Mouse (Mus musculus): ENCODE data around the gene Mtmr12. TPM values are rescaled to one million over a fixed set of nuclear protein-coding genes. Genes with fewer than 3 reads are reported as not detected.

The Mtmr12 gene
- total RNA-seq, 4 experiments from 2014 or later, result 21.8 to 28.1 (median 25.7) TPM

DNA sequence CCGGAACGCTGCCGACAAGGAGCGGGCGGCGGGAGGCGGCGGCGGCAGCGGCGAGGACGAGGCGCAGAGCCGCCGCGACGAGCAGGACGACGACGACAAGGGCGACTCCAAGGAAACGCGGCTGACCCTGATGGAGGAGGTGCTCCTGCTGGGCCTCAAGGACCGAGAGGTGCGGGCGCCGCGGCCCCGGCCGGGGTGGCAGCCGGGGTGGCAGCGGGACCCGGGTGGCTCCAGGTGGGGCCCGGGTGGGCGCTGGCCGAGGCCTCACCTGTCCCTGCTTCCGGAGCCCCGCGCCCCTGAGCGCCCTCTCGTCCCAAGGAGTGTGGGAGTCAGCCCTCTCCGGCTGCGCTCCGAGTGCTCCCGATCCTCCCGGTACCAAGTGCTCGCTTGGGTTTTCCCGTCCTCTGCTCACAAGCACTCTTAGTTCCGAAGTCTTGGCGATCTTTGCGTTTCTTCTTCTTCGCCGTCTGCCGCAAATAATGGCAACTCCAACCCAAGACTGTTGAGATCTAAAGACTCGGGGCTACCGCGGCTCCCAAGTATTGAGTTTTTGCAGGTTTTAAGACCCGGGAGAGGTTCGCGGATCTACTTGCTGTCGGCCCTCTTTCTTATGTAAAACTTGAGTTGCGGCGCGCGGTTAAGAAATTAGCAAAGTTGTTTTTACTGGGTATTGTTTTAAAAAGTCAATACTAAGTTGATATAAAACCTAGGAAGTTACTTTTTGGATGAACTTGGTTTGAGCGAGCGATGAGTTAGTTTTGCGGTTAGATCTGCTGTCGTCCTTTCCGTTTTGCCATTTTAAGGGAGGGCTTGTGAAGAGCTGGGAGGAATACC, 117.2 kb downstream of the Mtmr12 start, which contains the start of gene 1810049J17Rik:
Gene 1810049J17Rik (minus strand): TSS at position 112 of the 834 bp plus-strand sequence.
- peak; percentile 27 for DNase-seq

DNA sequence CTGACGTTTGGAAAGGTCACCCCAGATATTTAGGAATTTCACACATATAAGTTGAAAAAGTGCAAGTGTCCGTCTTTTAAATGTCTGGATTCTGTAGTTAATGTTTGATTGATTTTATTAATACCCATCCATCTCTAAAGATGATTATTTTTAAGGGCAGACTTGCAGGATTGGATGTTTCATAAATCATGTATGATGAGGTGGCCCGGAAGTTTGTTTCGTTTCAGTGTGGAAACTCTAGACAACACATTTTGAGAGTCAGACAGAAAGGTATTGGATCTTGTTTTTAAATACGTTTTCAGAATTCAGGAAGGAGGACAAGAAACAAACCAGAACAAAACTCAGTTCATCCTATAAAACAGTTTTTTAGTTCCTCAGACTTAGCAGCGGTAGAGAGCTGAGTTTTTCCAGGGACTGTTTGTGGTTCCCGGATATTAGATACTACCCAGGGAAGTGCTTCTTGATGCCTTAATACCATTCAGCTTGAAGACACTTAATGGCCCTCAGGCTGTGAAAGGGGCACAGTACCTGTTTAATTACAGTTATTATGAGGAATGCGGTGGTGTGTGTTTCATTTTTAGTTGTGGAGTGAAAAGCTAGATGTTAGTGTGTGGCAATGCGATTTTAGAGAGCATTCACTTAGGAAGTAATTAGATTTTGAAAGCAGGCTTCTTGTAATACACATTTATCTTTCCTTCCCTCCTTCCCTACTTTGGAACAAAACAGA, 118.0 kb downstream of the Mtmr12 start:
- DNase-seq, result no peak

Small RNA genes lying within 50 kb of the gene (microRNA-seq; reads per million reads assigned to microRNA genes)
- 0 reads per million in 2 experiments for gene Mir1898

Other genes with a start within 250 kb of the Mtmr12 start
- 100 to 1,000 TPM; 132 to 209 (median 154) TPM for gene Sub1, start 208.0 kb upstream of the Mtmr12 start, total RNA-seq (2022)
- 100 to 1,000 TPM; 109 to 191 (median 172) TPM for gene Zfr, start 87.2 kb upstream of the Mtmr12 start, total RNA-seq (2022)
- gene Golph3, start 116.4 kb downstream of the Mtmr12 start, total RNA-seq (2022), result 100 to 1,000 TPM; 109 to 136 (median 122) TPM
- gene 1810049J17Rik, start 116.9 kb downstream of the Mtmr12 start, total RNA-seq (2022), result 1 to 10 TPM in 1 of 4 experiments, under 1 TPM in 2, not detected in 1; 0.61 to 1.2 (median 0.75) TPM

Measured in adrenal gland, adult 8-10 months (tissue).